In genomic region chr5:113136951-113137487, GRCm38 (mm10) we compare ENCODE assay signal across 8 mouse cellular contexts. TPM values are rescaled to one million over a fixed set of nuclear protein-coding genes. Genes with fewer than 3 reads are reported as not detected.
DNase-seq lines count a peak whose midpoint lies in the region; ATAC-seq lines count a peak whose summit lies in the region.

No protein-coding gene starts in this region.

- H3K4me2 ChIP-seq in embryonic facial prominence, embryonic 12.5 days (replicated peaks): peak overlapping the region; percentile 75
- H3K4me2 ChIP-seq in heart, embryonic 15.5 days: peak overlapping the region; percentile 84
- H3K4me2 ChIP-seq in liver, embryonic 16.5 days (ENCODE audit: low read depth, low read length): peak overlapping the region; percentile 68

- peak overlapping the region; percentile 37 for H3K4me3 ChIP-seq in embryonic facial prominence, embryonic 12.5 days
- H3K4me3 ChIP-seq in heart, embryonic 15.5 days: peak overlapping the region; percentile 69
- peak overlapping the region; percentile 61 for H3K4me3 ChIP-seq in liver, embryonic 16.5 days (ENCODE audit: low read depth, low read length)

- no peak overlapping the region for H3K9ac ChIP-seq in embryonic facial prominence, embryonic 12.5 days
- peak overlapping the region; percentile 81 for H3K9ac ChIP-seq in heart, embryonic 15.5 days
- no peak overlapping the region for H3K9ac ChIP-seq in liver, embryonic 16.5 days (ENCODE audit: low read depth, low read length)

- H3K27me3 ChIP-seq in embryonic facial prominence, embryonic 12.5 days: peaks cover 28% of the 10 kb centered on the region
- H3K27me3 ChIP-seq in heart, embryonic 15.5 days: no peaks in the 10 kb centered on the region
- peaks cover 13% of the 10 kb centered on the region for H3K27me3 ChIP-seq in liver, embryonic 16.5 days (ENCODE audit: control insufficient read depth, insufficient read depth, low read depth, low read length)

- peaks cover 30% of the 10 kb centered on the region for H3K4me1 ChIP-seq in embryonic facial prominence, embryonic 12.5 days
- peaks cover 65% of the 10 kb centered on the region for H3K4me1 ChIP-seq in heart, embryonic 15.5 days (replicated peaks)
- peaks cover 22% of the 10 kb centered on the region for H3K4me1 ChIP-seq in liver, embryonic 16.5 days (ENCODE audit: control insufficient read depth, low read depth, low read length)

- no peak for ATAC-seq in embryonic facial prominence, embryonic 12.5 days (ENCODE audit: insufficient number of reproducible peaks, insufficient read depth, low FRiP score, low TSS enrichment)
- peak; percentile 44 for ATAC-seq in heart, embryonic 15.5 days (replicated peaks; ENCODE audit: insufficient number of reproducible peaks, insufficient read depth, low FRiP score, low read depth)
- ATAC-seq in liver, embryonic 16.5 days (ENCODE audit: low read depth): no peak

- H3K36me3 ChIP-seq in embryonic facial prominence, embryonic 12.5 days: no peaks in the 10 kb centered on the region
- no peaks in the 10 kb centered on the region for H3K36me3 ChIP-seq in heart, embryonic 15.5 days
- no peaks in the 10 kb centered on the region for H3K36me3 ChIP-seq in liver, embryonic 16.5 days (ENCODE audit: control insufficient read depth, insufficient read depth)

- H3K27ac ChIP-seq in embryonic facial prominence, embryonic 12.5 days: no peak overlapping the region
- H3K27ac ChIP-seq in heart, embryonic 15.5 days: peak overlapping the region; percentile 96
- H3K27ac ChIP-seq in liver, embryonic 16.5 days (ENCODE audit: low read length): peak overlapping the region; percentile 34; the same call in 1 of the 2 replicates

- no peaks in the 10 kb centered on the region for H3K9me3 ChIP-seq in embryonic facial prominence, embryonic 12.5 days
- no peaks in the 10 kb centered on the region for H3K9me3 ChIP-seq in heart, embryonic 15.5 days (replicated peaks)
- H3K9me3 ChIP-seq in liver, embryonic 16.5 days (replicated peaks; ENCODE audit: control insufficient read depth, low read length): peaks cover 2% of the 10 kb centered on the region; the same call in 1 of the 2 replicates

- WGBS in embryonic facial prominence, embryonic 12.5 days: 70% methylated on average over 13 of the region's 13 CpGs
- 22% methylated on average over 13 of the region's 13 CpGs for WGBS in heart, embryonic 15.5 days
- 50% methylated on average over 13 of the region's 13 CpGs for WGBS in liver, embryonic 16.5 days (ENCODE audit: insufficient replicate concordance)

- DNase-seq in adrenal gland, postnatal 14 days: peak; percentile 37
- DNase-seq in adrenal gland, adult 18-20 months (ENCODE audit: low spot score in 2 of 2): no peak
- peak; percentile 75 for DNase-seq in skeletal muscle tissue, adult 2 months (ENCODE audit: low read depth, low spot score)
- DNase-seq in left cerebral cortex, adult 11 months (ENCODE audit: low spot score): no peak
- no peak for DNase-seq in thymus, postnatal 14 days

RNA-seq across cellular contexts. Expression of gene Crybb3, which starts 55.6 kb away (rescaled TPM):
- total RNA-seq in adrenal gland, postnatal 14 days (2021): 1.4 and 2.2 TPM in 2 replicates
- 1 to 10 TPM in 1 of 2 experiments, under 1 TPM in 1; 0.50 to 1.3 TPM for total RNA-seq in adrenal gland, adult 18-20 months (2021)
- polyA plus RNA-seq in embryonic facial prominence, embryonic 12.5 days (2016; fragmentation: Nextera tagmentation; extraction: Ambion mirVana): 34.0 and 84.1 TPM in 2 replicates
- polyA plus RNA-seq in heart, embryonic 15.5 days (2015; fragmentation: Nextera tagmentation; extraction: Ambion mirVana): 0.83 and 1.5 TPM in 2 replicates
- not detected in 2 replicates for polyA plus RNA-seq in liver, embryonic 16.5 days (2015; fragmentation: Nextera tagmentation; extraction: Ambion mirVana)

Comparison
In these comparisons a context has a peak if more than half of its experiments do, and no peak if none do; other contexts are left out.
1. DNase-seq: peak in adrenal gland, postnatal 14 days (single experiment) and skeletal muscle tissue, adult 2 months (single experiment); none in adrenal gland, adult 18-20 months (0 of 2), left cerebral cortex, adult 11 months (single experiment) and thymus, postnatal 14 days (single experiment).
2. RNA of gene Crybb3, which starts 55.6 kb away (polyA plus RNA-seq): 34.0 to 84.1 TPM in embryonic facial prominence, embryonic 12.5 days; 0.83 to 1.5 TPM in heart, embryonic 15.5 days and not detected in liver, embryonic 16.5 days; every median in the first group is over 10 times any median in the second.
3. Peak in every context shown above with its lines, with median percentiles within 50 percentile points of each other: H3K4me2 ChIP-seq and H3K4me3 ChIP-seq.